Mouse (Mus musculus): ENCODE measurements around the gene Nup107. TPM values are rescaled to one million over a fixed set of nuclear protein-coding genes. Genes with fewer than 3 reads are reported as not detected.

The Nup107 gene
- polyA plus RNA-seq, 1 experiment, result 12.8 TPM

- Histone ChIP-seq H3K27ac (ENCODE audit: insufficient read depth, low read length) (no peak overlapping the region), H3K4me1 (ENCODE audit: control insufficient read depth, insufficient read depth, low read length) (no peaks in the 10 kb centered on the region), H3K4me3 (ENCODE audit: insufficient read depth, low read length) (no peak overlapping the region)
- TF ChIP-seq POLR2A (IDR thresholded peaks at IDR 0.05; ENCODE audit: extremely low read depth, insufficient read depth, low read length), result no peak
- no peak for TF ChIP-seq CTCF (IDR thresholded peaks at IDR 0.05; ENCODE audit: extremely low read depth, insufficient read depth, low read length)
These were observed 37.3 kb downstream of the Nup107 start for GRCm38 (mm10) chr10:117755086-117755798.

- TF ChIP-seq POLR2A (IDR thresholded peaks at IDR 0.05; ENCODE audit: extremely low read depth, insufficient read depth, low read length) (no peak), CTCF (IDR thresholded peaks at IDR 0.05; ENCODE audit: extremely low read depth, insufficient read depth, low read length) (no peak)
- Histone ChIP-seq H3K4me3 (ENCODE audit: insufficient read depth, low read length) (no peak overlapping the region), H3K27ac (ENCODE audit: insufficient read depth, low read length) (no peak overlapping the region), H3K4me1 (ENCODE audit: control insufficient read depth, insufficient read depth, low read length) (no peaks in the 10 kb centered on the region)
These were observed 37.9 kb downstream of the Nup107 start for GRCm38 (mm10) chr10:117754609-117754940.

GRCm38 (mm10) chr10:117753711-117754608 is 38.5 kb downstream of the Nup107 start:
- TF ChIP-seq POLR2A (IDR thresholded peaks at IDR 0.05; ENCODE audit: extremely low read depth, insufficient read depth, low read length) (no peak), CTCF (IDR thresholded peaks at IDR 0.05; ENCODE audit: extremely low read depth, insufficient read depth, low read length) (no peak)
- no peaks in the 10 kb centered on the region for H3K4me1 ChIP-seq (ENCODE audit: control insufficient read depth, insufficient read depth, low read length)
- H3K4me3 ChIP-seq (ENCODE audit: insufficient read depth, low read length), result no peak overlapping the region
- H3K27ac ChIP-seq (ENCODE audit: insufficient read depth, low read length), result no peak overlapping the region

GRCm38 (mm10) chr10:117752851-117753647 is 39.5 kb downstream of the Nup107 start:
- no peak overlapping the region for H3K27ac ChIP-seq (ENCODE audit: insufficient read depth, low read length)
- TF ChIP-seq POLR2A (IDR thresholded peaks at IDR 0.05; ENCODE audit: extremely low read depth, insufficient read depth, low read length) (no peak), CTCF (IDR thresholded peaks at IDR 0.05; ENCODE audit: extremely low read depth, insufficient read depth, low read length) (no peak)
- H3K4me1 ChIP-seq (ENCODE audit: control insufficient read depth, insufficient read depth, low read length), result no peaks in the 10 kb centered on the region
- H3K4me3 ChIP-seq (ENCODE audit: insufficient read depth, low read length), result no peak overlapping the region

- Histone ChIP-seq H3K4me3 (ENCODE audit: insufficient read depth, low read length) (no peak overlapping the region), H3K27ac (ENCODE audit: insufficient read depth, low read length) (no peak overlapping the region), H3K4me1 (ENCODE audit: control insufficient read depth, insufficient read depth, low read length) (no peaks in the 10 kb centered on the region)
- TF ChIP-seq POLR2A (IDR thresholded peaks at IDR 0.05; ENCODE audit: extremely low read depth, insufficient read depth, low read length) (no peak), CTCF (IDR thresholded peaks at IDR 0.05; ENCODE audit: extremely low read depth, insufficient read depth, low read length) (no peak)
These were observed 40.1 kb downstream of the Nup107 start for GRCm38 (mm10) chr10:117752304-117752821.

- no peak for TF ChIP-seq POLR2A (IDR thresholded peaks at IDR 0.05; ENCODE audit: extremely low read depth, insufficient read depth, low read length)
- TF ChIP-seq CTCF (IDR thresholded peaks at IDR 0.05; ENCODE audit: extremely low read depth, insufficient read depth, low read length), result no peak
- no peak overlapping the region for H3K4me3 ChIP-seq (ENCODE audit: insufficient read depth, low read length)
- no peaks in the 10 kb centered on the region for H3K4me1 ChIP-seq (ENCODE audit: control insufficient read depth, insufficient read depth, low read length)
- no peak overlapping the region for H3K27ac ChIP-seq (ENCODE audit: insufficient read depth, low read length)
These were observed 40.8 kb downstream of the Nup107 start for GRCm38 (mm10) chr10:117751744-117752143.

- Histone ChIP-seq H3K4me3 (ENCODE audit: insufficient read depth, low read length) (no peak overlapping the region), H3K4me1 (ENCODE audit: control insufficient read depth, insufficient read depth, low read length) (no peaks in the 10 kb centered on the region), H3K27ac (ENCODE audit: insufficient read depth, low read length) (no peak overlapping the region)
- TF ChIP-seq POLR2A (IDR thresholded peaks at IDR 0.05; ENCODE audit: extremely low read depth, insufficient read depth, low read length) (no peak), CTCF (IDR thresholded peaks at IDR 0.05; ENCODE audit: extremely low read depth, insufficient read depth, low read length) (no peak)
These were observed 41.3 kb downstream of the Nup107 start for GRCm38 (mm10) chr10:117751282-117751610.

- Histone ChIP-seq H3K4me3 (ENCODE audit: insufficient read depth, low read length) (no peak overlapping the region), H3K4me1 (ENCODE audit: control insufficient read depth, insufficient read depth, low read length) (no peaks in the 10 kb centered on the region), H3K27ac (ENCODE audit: insufficient read depth, low read length) (no peak overlapping the region)
- TF ChIP-seq CTCF (IDR thresholded peaks at IDR 0.05; ENCODE audit: extremely low read depth, insufficient read depth, low read length) (no peak), POLR2A (IDR thresholded peaks at IDR 0.05; ENCODE audit: extremely low read depth, insufficient read depth, low read length) (no peak)
These were observed 41.8 kb downstream of the Nup107 start for GRCm38 (mm10) chr10:117750529-117751281.

Measured in cortical plate, adult 2 months (tissue).